Mouse (Mus musculus) neural tube, embryonic 11.5 days (tissue): Measurements from ENCODE around the gene Rassf6. TPM values are rescaled to one million over a fixed set of nuclear protein-coding genes. Genes with fewer than 3 reads are reported as not detected.

ENCODE experiments used
- ATAC-seq: fragments of 200-750 bp; cut with Nextera tagmentation; 2 replicates; pipeline ENCODE4 v1.8.0; 2017; ENCODE audit warnings: moderate number of reproducible peaks, mild to moderate bottlenecking, moderate TSS enrichment, moderate library complexity; ENCODE audit not compliant: insufficient read depth, low FRiP score, low TSS enrichment
- DNase-seq: peaks from one replicate; pipeline ENCODE4 v3.0.0-alpha.2; 2015; ENCODE audit warnings: low spot score
- H3K27ac ChIP-seq: fragments of 300-500 bp; sonication (generic); 2 replicates; pipeline ENCODE4 v1.5.1; 2014; ENCODE audit warnings: low read depth, mild to moderate bottlenecking, low read length
- H3K27me3 ChIP-seq: fragments of 300-500 bp; sonication (generic); 2 replicates; pipeline ENCODE4 v1.6.1; 2014; ENCODE audit warnings: mild to moderate bottlenecking, low read length, mixed read lengths; ENCODE audit not compliant: control insufficient read depth, insufficient read depth
- H3K36me3 ChIP-seq: fragments of 300-500 bp; sonication (generic); 2 replicates; pipeline ENCODE4 v1.6.1; 2014; ENCODE audit warnings: mild to moderate bottlenecking, low read length, moderate library complexity, mixed read lengths; ENCODE audit not compliant: control insufficient read depth, insufficient read depth
- H3K4me1 ChIP-seq: fragments of 300-500 bp; sonication (generic); 2 replicates; pipeline ENCODE4 v1.6.1; 2014; ENCODE audit warnings: low read length, mixed read lengths; ENCODE audit not compliant: control insufficient read depth, insufficient read depth
- H3K4me2 ChIP-seq: fragments of 300-500 bp; sonication (generic); 2 replicates; pipeline ENCODE4 v1.6.1; 2014; ENCODE audit warnings: low read depth, mild to moderate bottlenecking, moderate library complexity
- H3K4me3 ChIP-seq: fragments of 300-500 bp; sonication (generic); 2 replicates; pipeline ENCODE4 v1.5.1; 2014; ENCODE audit warnings: low read depth, low read length
- H3K9ac ChIP-seq: fragments of 300-500 bp; sonication (generic); 2 replicates; pipeline ENCODE4 v1.6.1; 2014; ENCODE audit warnings: mild to moderate bottlenecking, low read length
- H3K9me3 ChIP-seq: fragments of 300-500 bp; sonication (generic); 2 replicates; pipeline ENCODE4 v1.6.1; 2016; ENCODE audit warnings: low read length; ENCODE audit not compliant: control insufficient read depth
- WGBS: fragments of 180-500 bp; shearing (Covaris S2); extraction: QIAGEN DNeasy Blood & Tissue Kit; methylation state at CpG from one replicate; pipeline ENCODE4 v1.1.7; 2014; 5-methylcytosine and 5-hydroxymethylcytosine counted together
- polyA plus RNA-seq: library from polyadenylated mRNA; unstranded; fragments of >200 nt; fragmentation: Nextera tagmentation; extraction: Ambion mirVana; gene quantifications from 2 replicates; pipeline ENCODE4 v1.2.1, GENCODE M21; 2014

The Rassf6 gene
- polyA plus RNA-seq, 1 experiment from 2014 or later, result 0.50 TPM

GRCm38 (mm10) chr5:90591936-90592335, 48.5 kb downstream of the Rassf6 start:
- Histone ChIP-seq H3K4me2 (no peak overlapping the region), H3K36me3 (no peaks in the 10 kb centered on the region), H3K27me3 (no peaks in the 10 kb centered on the region), H3K9ac (no peak overlapping the region), H3K4me1 (no peaks in the 10 kb centered on the region), H3K9me3 (no peaks in the 10 kb centered on the region), H3K27ac (no peak overlapping the region), H3K4me3 (no peak overlapping the region)
- DNase-seq (no peak), ATAC-seq (no peak)
- 89% methylated on average over 6 of the region's 6 CpGs for WGBS

DNA sequence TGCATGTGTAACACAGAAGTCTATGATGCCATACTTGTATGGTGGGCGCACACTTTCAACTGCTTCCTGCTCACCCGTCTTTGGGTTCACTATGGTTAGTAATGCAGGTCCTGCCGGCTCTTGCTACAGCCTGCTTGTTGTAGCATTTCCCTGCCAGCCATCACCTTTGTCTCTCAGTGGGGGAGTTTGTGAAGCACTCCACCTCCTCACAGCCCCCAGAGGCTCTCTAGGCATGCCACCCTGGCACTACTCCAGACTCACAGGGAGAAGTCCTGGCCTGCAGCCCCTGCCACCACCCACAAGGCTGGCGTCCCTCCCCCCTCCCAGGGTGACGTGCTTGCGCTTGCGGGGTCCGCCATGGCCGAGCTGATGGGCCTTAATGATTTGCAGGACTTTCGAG, 49.8 kb downstream of the Rassf6 start:
- Histone ChIP-seq H3K4me2 (no peak overlapping the region), H3K4me3 (no peak overlapping the region), H3K9ac (no peak overlapping the region), H3K36me3 (no peaks in the 10 kb centered on the region), H3K9me3 (no peaks in the 10 kb centered on the region), H3K27me3 (no peaks in the 10 kb centered on the region), H3K27ac (no peak overlapping the region), H3K4me1 (no peaks in the 10 kb centered on the region)
- WGBS, result 85% methylated on average over 10 of the region's 10 CpGs
- ATAC-seq (no peak), DNase-seq (no peak)

- no peak overlapping the region for H3K27ac ChIP-seq
- DNase-seq, result peak; percentile 79
- no peaks in the 10 kb centered on the region for H3K27me3 ChIP-seq
- ATAC-seq, result peak; percentile 40; the same call in 1 of the 2 replicates
- H3K4me3 ChIP-seq, result peak overlapping the region; percentile 21
- no peaks in the 10 kb centered on the region for H3K36me3 ChIP-seq
- no peaks in the 10 kb centered on the region for H3K9me3 ChIP-seq
- peak overlapping the region; percentile 35 for H3K4me2 ChIP-seq
- 24% methylated on average over 25 of the region's 25 CpGs for WGBS
- no peak overlapping the region for H3K9ac ChIP-seq
- H3K4me1 ChIP-seq, result no peaks in the 10 kb centered on the region
Observed at GRCm38 (mm10) chr5:90588708-90589595, 51.5 kb downstream of the Rassf6 start.

DNA sequence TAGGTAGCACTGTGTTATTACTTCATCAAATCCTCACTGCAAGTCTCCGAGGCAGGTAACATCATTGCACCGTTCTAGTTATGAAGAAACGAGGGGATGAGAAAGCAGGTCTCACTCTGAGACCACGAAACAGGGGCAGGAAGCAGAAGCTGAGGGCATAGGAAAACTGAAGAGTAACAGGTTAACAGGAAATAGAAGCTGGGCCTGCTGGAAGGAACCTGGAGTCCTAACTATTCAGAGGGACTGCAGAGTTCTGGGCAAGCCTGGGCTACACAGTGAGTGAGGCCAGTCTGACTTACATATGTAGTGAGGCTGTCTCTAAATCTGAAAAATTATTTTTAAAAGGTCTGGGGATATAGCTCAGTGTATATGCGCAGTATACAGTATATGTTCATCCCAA, 52.4 kb downstream of the Rassf6 start:
- ATAC-seq, result no peak
- WGBS, result 90% methylated on average over 5 of the region's 5 CpGs

DNA sequence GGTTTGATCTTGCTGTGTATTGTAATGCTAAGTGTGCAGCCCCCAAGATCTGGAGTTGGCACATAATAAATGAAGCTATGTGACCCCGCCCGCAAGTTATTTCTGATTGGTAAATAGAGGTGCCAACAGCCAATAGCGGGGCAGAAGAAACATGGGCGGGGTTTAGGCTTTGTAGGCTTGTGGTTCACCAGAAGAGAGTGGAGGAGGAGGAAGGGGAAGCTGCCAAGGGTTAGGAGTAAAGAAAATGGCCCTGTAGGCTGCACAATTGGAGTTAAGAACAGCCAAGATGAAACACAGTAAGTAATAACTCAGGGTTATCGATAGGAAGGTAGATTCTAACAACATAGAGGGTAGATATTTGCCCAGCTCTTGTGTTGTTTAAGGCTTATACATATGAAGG, 53.9 kb downstream of the Rassf6 start:
- Histone ChIP-seq H3K9ac (no peak overlapping the region), H3K9me3 (no peaks in the 10 kb centered on the region), H3K4me2 (no peak overlapping the region), H3K4me1 (no peaks in the 10 kb centered on the region), H3K27me3 (no peaks in the 10 kb centered on the region), H3K36me3 (no peaks in the 10 kb centered on the region), H3K4me3 (no peak overlapping the region), H3K27ac (no peak overlapping the region)
- 71% methylated on average over 5 of the region's 5 CpGs for WGBS
- ATAC-seq (no peak), DNase-seq (no peak)

More for the DNA sequence above, 52.4 kb downstream of the Rassf6 start:
- Histone ChIP-seq H3K36me3 (no peaks in the 10 kb centered on the region), H3K9ac (no peak overlapping the region), H3K27me3 (no peaks in the 10 kb centered on the region), H3K4me2 (no peak overlapping the region), H3K4me3 (no peak overlapping the region), H3K9me3 (no peaks in the 10 kb centered on the region), H3K27ac (no peak overlapping the region), H3K4me1 (no peaks in the 10 kb centered on the region)
- DNase-seq, result no peak

- Histone ChIP-seq H3K27ac (no peak overlapping the region), H3K4me1 (no peaks in the 10 kb centered on the region), H3K4me2 (no peak overlapping the region), H3K27me3 (no peaks in the 10 kb centered on the region), H3K4me3 (no peak overlapping the region), H3K9me3 (no peaks in the 10 kb centered on the region), H3K9ac (no peak overlapping the region), H3K36me3 (no peaks in the 10 kb centered on the region)
- no peak for DNase-seq
- no peak for ATAC-seq
- WGBS, result 84% methylated on average over 7 of the region's 7 CpGs
Observed at GRCm38 (mm10) chr5:90584799-90585198, 55.7 kb downstream of the Rassf6 start.

GRCm38 (mm10) chr5:90582179-90582578, 58.3 kb downstream of the Rassf6 start:
- H3K27ac ChIP-seq, result no peak overlapping the region
- H3K4me1 ChIP-seq, result no peaks in the 10 kb centered on the region
- no peaks in the 10 kb centered on the region for H3K27me3 ChIP-seq
- WGBS, result 90% methylated on average over 6 of the region's 6 CpGs
- DNase-seq (no peak), ATAC-seq (no peak)
- H3K9me3 ChIP-seq, result no peaks in the 10 kb centered on the region
- H3K36me3 ChIP-seq, result no peaks in the 10 kb centered on the region
- H3K4me3 ChIP-seq, result no peak overlapping the region
- H3K4me2 ChIP-seq, result no peak overlapping the region
- no peak overlapping the region for H3K9ac ChIP-seq

GRCm38 (mm10) chr5:90579556-90579955, 60.9 kb downstream of the Rassf6 start:
- Histone ChIP-seq H3K9ac (no peak overlapping the region), H3K27me3 (no peaks in the 10 kb centered on the region), H3K36me3 (no peaks in the 10 kb centered on the region), H3K4me2 (no peak overlapping the region), H3K27ac (no peak overlapping the region), H3K4me3 (no peak overlapping the region), H3K4me1 (no peaks in the 10 kb centered on the region), H3K9me3 (no peaks in the 10 kb centered on the region)
- DNase-seq (no peak), ATAC-seq (no peak)
- 91% methylated on average over 9 of the region's 9 CpGs for WGBS

DNA sequence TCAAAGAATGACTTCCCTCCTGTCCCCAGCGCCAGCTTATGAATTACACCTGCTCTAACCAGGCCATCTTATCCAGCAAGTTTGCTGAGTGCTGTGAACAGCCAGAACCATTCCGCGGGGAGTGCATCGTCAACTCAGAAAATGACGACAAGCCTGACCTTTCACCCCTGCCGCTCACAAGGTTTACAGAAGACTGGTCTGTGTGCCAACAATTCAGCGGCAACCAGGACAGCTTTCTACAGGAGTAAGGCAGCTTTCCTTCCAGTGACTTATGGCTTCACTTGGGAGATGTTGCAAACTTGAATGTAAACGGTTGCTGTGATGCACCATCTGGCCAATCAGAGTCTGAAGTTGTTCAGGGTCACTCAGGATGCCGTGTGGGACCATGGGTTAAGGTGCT, 62.7 kb downstream of the Rassf6 start:
- no peak overlapping the region for H3K27ac ChIP-seq
- DNase-seq (no peak), ATAC-seq (no peak)
- H3K4me3 ChIP-seq, result no peak overlapping the region
- H3K36me3 ChIP-seq, result no peaks in the 10 kb centered on the region
- H3K4me2 ChIP-seq, result no peak overlapping the region
- H3K9ac ChIP-seq, result no peak overlapping the region
- WGBS, result 87% methylated on average over 9 of the region's 9 CpGs
- H3K9me3 ChIP-seq, result no peaks in the 10 kb centered on the region
- no peaks in the 10 kb centered on the region for H3K4me1 ChIP-seq
- H3K27me3 ChIP-seq, result no peaks in the 10 kb centered on the region
